ENCODE assay signal across 14 mouse cellular contexts in genomic region chr7:143192392-143192791, GRCm38 (mm10).
"Had no signal": no experiment of that assay in that cellular context is flagged by ENCODE, and none has a peak within 500 bp of the region (broad histone marks: within the 10 kb centered on the region; RNA-seq: fewer than 3 reads in every experiment).

No protein-coding gene starts in this region.

- ATAC-seq: intestine, embryonic 15.5 days; midbrain, embryonic 16.5 days had no signal

- H3K4me2 ChIP-seq: intestine, embryonic 15.5 days; limb, embryonic 13.5 days; midbrain, embryonic 11.5 days; neural tube, embryonic 13.5 days had no signal

- H3K4me1 ChIP-seq: limb, embryonic 13.5 days had no signal

- H3K36me3 ChIP-seq: intestine, embryonic 15.5 days; limb, embryonic 13.5 days; neural tube, embryonic 13.5 days had no signal

- H3K27me3 ChIP-seq: intestine, embryonic 15.5 days; limb, embryonic 13.5 days; neural tube, embryonic 13.5 days had no signal

- DNase-seq: kidney, adult 8-10 months; kidney, postnatal 36 days; layer of hippocampus, adult 9-11 months; layer of hippocampus, postnatal 36 days; lung, adult 18-20 months; retina, postnatal 1 day; right cerebral cortex, postnatal 14 days; thymus, postnatal 36 days had no signal

- H3K9ac ChIP-seq: intestine, embryonic 15.5 days; limb, embryonic 13.5 days; liver, embryonic 14.5 days; neural tube, embryonic 13.5 days had no signal

- H3K4me3 ChIP-seq: intestine, embryonic 15.5 days; limb, embryonic 13.5 days; neural tube, embryonic 13.5 days had no signal

- H3K9me3 ChIP-seq: intestine, embryonic 15.5 days; limb, embryonic 13.5 days; neural tube, embryonic 13.5 days had no signal

- H3K27ac ChIP-seq: intestine, embryonic 15.5 days; limb, embryonic 13.5 days; liver, embryonic 14.5 days; neural tube, embryonic 13.5 days had no signal
